Mouse (Mus musculus): ENCODE data around the gene Qtrt1. TPM values are rescaled to one million over a fixed set of nuclear protein-coding genes. Genes with fewer than 3 reads are reported as not detected.

Gene Qtrt1
- polyA plus RNA-seq, 1 experiment, result not detected

DNA sequence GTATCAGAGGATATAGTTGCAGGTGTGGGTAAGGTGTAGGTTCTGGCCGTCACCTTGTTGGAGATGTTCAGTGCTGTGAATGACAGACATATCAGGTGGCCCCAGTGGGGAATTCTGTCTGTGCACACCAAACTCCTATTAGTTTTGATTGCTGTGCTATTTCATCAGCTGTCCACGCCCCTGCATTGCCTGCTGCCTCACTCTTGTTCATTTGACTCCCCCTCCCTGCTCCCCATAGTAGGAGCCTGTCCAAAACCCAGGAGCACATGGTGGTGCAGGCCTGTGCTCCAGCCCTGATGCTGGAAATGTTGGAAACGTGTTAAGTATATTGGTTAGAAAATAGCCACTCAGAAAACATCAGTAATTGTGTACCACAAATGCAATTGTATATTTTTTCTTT, 27.8 kb downstream of the Qtrt1 start:
- H3K4me1 ChIP-seq (ENCODE audit: control insufficient read depth, insufficient read depth, low read length), result peaks cover 49% of the 10 kb centered on the region
- 29% methylated on average over 3 of the region's 3 CpGs for WGBS
- TF ChIP-seq CTCF (IDR thresholded peaks at IDR 0.05; ENCODE audit: insufficient read depth, low read depth, low read length) (no peak), POLR2A (IDR thresholded peaks at IDR 0.05; ENCODE audit: insufficient read depth, low read depth, low read length) (no peak)
- no peak overlapping the region for H3K4me3 ChIP-seq (ENCODE audit: insufficient read depth, low read depth, low read length)
- peak overlapping the region; percentile 65 for H3K27ac ChIP-seq (ENCODE audit: insufficient read depth, low read depth, low read length)

DNA sequence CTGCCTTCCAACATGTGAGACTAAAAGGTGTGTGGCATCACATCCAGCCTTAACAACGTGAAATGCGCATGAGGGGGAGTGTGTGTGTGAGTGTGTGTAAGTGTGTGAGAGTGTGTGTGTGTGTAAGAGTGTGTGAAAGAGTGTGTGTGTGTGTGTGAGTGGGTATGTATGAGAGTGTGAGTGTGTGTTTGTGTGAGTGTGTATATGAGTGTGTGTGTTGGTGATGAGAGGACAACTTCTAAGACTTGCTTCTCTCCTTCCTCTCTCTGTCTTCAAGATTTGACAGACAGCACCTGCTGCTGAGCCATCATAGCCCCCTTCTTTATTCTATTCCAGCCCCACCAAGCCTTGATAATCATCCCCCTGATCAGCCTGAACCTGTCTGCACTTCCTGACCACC, 28.3 kb downstream of the Qtrt1 start:
- H3K4me3 ChIP-seq (ENCODE audit: insufficient read depth, low read depth, low read length), result no peak overlapping the region
- H3K27ac ChIP-seq (ENCODE audit: insufficient read depth, low read depth, low read length), result no peak overlapping the region
- 67% methylated on average over 2 of the region's 2 CpGs for WGBS
- TF ChIP-seq POLR2A (IDR thresholded peaks at IDR 0.05; ENCODE audit: insufficient read depth, low read depth, low read length) (no peak), CTCF (IDR thresholded peaks at IDR 0.05; ENCODE audit: insufficient read depth, low read depth, low read length) (no peak)
- H3K4me1 ChIP-seq (ENCODE audit: control insufficient read depth, insufficient read depth, low read length), result peaks cover 49% of the 10 kb centered on the region

DNA sequence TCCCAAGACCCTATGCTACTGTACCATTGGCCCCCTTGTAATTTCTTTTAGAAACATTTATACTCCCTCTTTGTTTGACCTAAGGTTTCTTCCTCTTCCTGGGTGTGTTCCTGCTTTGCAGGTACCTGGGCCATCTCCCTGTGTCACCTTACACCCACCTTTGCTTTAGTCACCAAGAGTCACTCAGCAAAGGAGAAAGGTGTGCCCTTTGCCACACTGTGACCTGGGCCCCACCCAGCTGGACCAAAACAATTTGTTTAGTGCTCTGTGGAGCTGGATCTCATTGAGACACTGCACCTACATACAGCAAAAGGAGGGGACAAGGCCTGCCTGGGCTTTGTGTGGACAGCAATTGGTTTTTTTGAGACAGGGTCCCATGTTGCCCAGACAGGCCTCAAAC, 28.8 kb downstream of the Qtrt1 start:
- TF ChIP-seq POLR2A (IDR thresholded peaks at IDR 0.05; ENCODE audit: insufficient read depth, low read depth, low read length) (no peak), CTCF (IDR thresholded peaks at IDR 0.05; ENCODE audit: insufficient read depth, low read depth, low read length) (no peak)
- Histone ChIP-seq H3K27ac (ENCODE audit: insufficient read depth, low read depth, low read length) (0 out of 2 replicates have a peak overlapping the region, but pooled peaks have one; percentile 32), H3K4me3 (ENCODE audit: insufficient read depth, low read depth, low read length) (no peak overlapping the region), H3K4me1 (ENCODE audit: control insufficient read depth, insufficient read depth, low read length) (peaks cover 47% of the 10 kb centered on the region)

DNA sequence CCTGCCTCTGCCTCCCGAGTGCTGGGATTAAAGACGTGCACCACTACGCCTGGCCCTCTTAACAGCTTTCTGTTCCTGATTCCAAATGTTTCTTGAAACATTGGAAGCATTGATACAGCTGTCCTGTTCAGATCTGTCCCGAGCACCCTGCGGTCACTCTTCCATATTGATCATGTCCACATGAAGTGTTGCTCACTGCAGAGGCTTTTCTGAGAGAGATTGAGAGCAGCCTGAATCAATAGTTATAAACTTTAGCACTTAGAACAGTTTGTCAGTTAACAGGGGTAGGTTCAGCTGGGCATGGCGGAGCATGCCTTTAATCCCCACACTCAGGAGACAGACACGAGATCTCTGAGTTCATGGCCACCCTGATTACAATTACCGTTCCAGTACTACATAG, 32.2 kb downstream of the Qtrt1 start:
- TF ChIP-seq POLR2A (IDR thresholded peaks at IDR 0.05; ENCODE audit: insufficient read depth, low read depth, low read length), result no peak
- no peak for TF ChIP-seq CTCF (IDR thresholded peaks at IDR 0.05; ENCODE audit: insufficient read depth, low read depth, low read length)
- WGBS, result 94% methylated on average over 8 of the region's 8 CpGs

DNA sequence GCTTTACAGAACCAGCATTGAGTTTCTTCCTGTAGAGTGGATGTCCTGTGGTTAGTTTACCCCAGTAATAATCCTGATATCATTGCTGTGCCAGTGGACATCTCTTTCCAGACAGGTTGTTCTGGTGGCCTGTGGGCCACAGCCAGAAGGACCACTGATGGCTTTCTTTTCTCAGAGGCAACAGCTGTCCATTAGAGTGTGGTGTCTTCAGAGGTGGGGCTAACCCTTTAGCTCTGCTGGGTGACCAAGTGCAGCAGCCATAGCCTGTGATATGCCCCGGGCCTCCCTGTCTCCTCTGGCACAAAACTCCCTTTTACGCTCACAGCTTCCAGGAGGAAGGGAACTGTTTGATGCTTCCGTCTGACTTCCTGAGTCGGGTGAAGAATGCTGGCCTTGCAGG, 32.9 kb downstream of the Qtrt1 start:
- TF ChIP-seq POLR2A (IDR thresholded peaks at IDR 0.05; ENCODE audit: insufficient read depth, low read depth, low read length), result no peak
- no peak for TF ChIP-seq CTCF (IDR thresholded peaks at IDR 0.05; ENCODE audit: insufficient read depth, low read depth, low read length)
- H3K4me3 ChIP-seq (ENCODE audit: insufficient read depth, low read depth, low read length), result no peak overlapping the region
- 86% methylated on average over 4 of the region's 4 CpGs for WGBS
- H3K27ac ChIP-seq (ENCODE audit: insufficient read depth, low read depth, low read length), result no peak overlapping the region
- H3K4me1 ChIP-seq (ENCODE audit: control insufficient read depth, insufficient read depth, low read length), result peaks cover 33% of the 10 kb centered on the region

More for the DNA sequence above, 32.2 kb downstream of the Qtrt1 start:
- Histone ChIP-seq H3K4me3 (ENCODE audit: insufficient read depth, low read depth, low read length) (no peak overlapping the region), H3K27ac (ENCODE audit: insufficient read depth, low read depth, low read length) (no peak overlapping the region), H3K4me1 (ENCODE audit: control insufficient read depth, insufficient read depth, low read length) (peaks cover 34% of the 10 kb centered on the region)

DNA sequence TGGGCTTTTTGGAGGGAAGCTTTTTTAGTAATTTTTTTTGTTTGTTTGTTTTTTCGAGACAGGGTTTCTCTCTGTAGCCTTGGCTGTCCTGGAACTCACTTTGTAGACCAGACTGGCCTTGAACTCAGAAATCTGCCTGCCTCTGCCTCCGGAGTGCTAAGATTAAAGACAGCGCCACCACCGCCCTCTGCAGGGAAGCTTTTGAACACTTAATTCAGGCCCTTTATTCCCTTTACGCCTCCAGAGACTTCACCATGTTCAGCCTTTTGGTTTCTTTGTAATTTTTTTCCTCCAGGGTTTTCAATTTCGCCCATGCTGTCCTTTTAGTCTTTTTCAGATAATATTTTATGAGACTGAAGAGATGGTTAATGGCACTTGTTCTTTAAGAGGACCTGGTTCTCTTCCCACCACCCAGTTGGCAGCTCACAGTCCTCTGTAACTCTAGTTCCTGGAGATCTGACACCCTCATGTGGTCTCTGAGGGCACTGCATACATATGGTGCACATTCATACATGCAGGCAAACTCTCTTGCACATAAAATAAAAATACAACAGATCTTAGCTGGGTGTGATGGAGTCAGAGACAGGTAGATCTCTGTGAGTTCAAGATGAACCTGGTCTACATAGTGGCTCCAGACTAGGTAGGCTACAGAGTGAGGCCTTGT, 33.6 kb downstream of the Qtrt1 start:
- peaks cover 32% of the 10 kb centered on the region for H3K4me1 ChIP-seq (ENCODE audit: control insufficient read depth, insufficient read depth, low read length)
- no peak overlapping the region for H3K27ac ChIP-seq (ENCODE audit: insufficient read depth, low read depth, low read length)
- no peak for TF ChIP-seq CTCF (IDR thresholded peaks at IDR 0.05; ENCODE audit: insufficient read depth, low read depth, low read length)
- no peak for TF ChIP-seq POLR2A (IDR thresholded peaks at IDR 0.05; ENCODE audit: insufficient read depth, low read depth, low read length)
- 94% methylated on average over 6 of the region's 6 CpGs for WGBS
- H3K4me3 ChIP-seq (ENCODE audit: insufficient read depth, low read depth, low read length), result no peak overlapping the region

DNA sequence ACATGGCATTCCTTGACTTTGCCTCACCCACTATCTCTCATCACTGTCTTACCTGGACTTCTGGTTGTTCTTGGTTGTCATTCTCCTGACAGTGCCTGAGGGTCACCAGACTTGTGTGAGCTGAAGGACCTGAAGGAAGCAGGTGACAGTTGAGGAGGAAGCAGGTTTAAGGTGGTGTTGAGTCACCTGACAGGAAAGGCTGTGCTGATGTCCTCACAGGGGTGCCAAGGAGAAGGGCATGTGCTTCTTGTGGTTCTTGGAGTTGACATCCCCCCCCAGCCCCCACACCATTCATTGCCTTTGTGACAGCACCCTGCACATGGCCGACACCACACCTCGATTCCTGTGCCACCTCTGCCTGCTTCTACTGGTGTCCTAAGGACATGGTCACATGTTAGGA, 36.1 kb downstream of the Qtrt1 start:
- H3K4me3 ChIP-seq (ENCODE audit: insufficient read depth, low read depth, low read length), result no peak overlapping the region
- H3K27ac ChIP-seq (ENCODE audit: insufficient read depth, low read depth, low read length), result no peak overlapping the region
- TF ChIP-seq CTCF (IDR thresholded peaks at IDR 0.05; ENCODE audit: insufficient read depth, low read depth, low read length) (no peak), POLR2A (IDR thresholded peaks at IDR 0.05; ENCODE audit: insufficient read depth, low read depth, low read length) (no peak)
- WGBS, result 87% methylated on average over 2 of the region's 2 CpGs
- peaks cover 30% of the 10 kb centered on the region for H3K4me1 ChIP-seq (ENCODE audit: control insufficient read depth, insufficient read depth, low read length)

DNA sequence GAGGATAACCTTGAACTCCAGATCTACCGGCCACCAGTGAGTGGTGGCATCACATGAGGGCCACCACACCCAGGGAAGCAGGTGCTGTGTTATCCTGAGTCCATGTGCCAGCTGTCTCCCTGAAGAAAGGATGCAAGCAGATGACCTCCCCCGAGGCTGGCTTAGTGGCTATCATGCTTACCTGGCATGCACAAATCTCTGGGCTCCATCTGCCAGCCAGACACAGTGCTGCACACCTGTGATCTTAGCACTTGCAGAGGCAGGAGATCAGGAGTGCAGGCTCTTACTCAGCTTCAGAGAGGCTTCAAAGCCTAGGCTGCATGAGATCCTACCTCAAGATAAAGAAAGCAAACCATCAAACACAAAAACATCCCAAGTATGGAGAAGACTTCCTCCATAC, 38.1 kb downstream of the Qtrt1 start:
- no peak overlapping the region for H3K27ac ChIP-seq (ENCODE audit: insufficient read depth, low read depth, low read length)
- 86% methylated on average over 2 of the region's 2 CpGs for WGBS
- no peak for TF ChIP-seq POLR2A (IDR thresholded peaks at IDR 0.05; ENCODE audit: insufficient read depth, low read depth, low read length)
- no peak for TF ChIP-seq CTCF (IDR thresholded peaks at IDR 0.05; ENCODE audit: insufficient read depth, low read depth, low read length)

DNA sequence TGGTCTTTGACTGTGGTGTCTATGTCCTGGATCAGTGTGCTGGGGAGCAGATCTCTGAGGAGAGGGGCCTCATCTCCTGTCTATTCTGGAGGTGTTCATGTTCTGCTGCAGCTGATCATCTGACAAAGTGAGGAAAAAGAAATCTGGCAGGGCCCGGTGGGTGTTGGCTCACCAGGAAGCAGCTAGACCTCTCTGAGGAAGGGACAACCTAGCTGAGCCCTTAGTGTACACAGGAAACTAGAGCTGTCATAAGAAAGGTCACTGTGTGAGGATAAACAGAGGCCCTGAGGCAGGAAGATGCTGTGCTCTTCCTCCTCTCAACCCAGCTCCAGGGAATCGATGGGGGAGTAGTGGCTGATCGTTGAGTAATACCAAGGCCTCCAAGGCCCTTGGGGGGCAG, 38.6 kb downstream of the Qtrt1 start:
- H3K27ac ChIP-seq (ENCODE audit: insufficient read depth, low read depth, low read length), result no peak overlapping the region; the same call in 1 of the 2 replicates
- peaks cover 38% of the 10 kb centered on the region for H3K4me1 ChIP-seq (ENCODE audit: control insufficient read depth, insufficient read depth, low read length)
- H3K4me3 ChIP-seq (ENCODE audit: insufficient read depth, low read depth, low read length), result no peak overlapping the region
- TF ChIP-seq CTCF (IDR thresholded peaks at IDR 0.05; ENCODE audit: insufficient read depth, low read depth, low read length) (no peak), POLR2A (IDR thresholded peaks at IDR 0.05; ENCODE audit: insufficient read depth, low read depth, low read length) (no peak)
- WGBS, result 69% methylated on average over 3 of the region's 3 CpGs

More for the DNA sequence above, 38.1 kb downstream of the Qtrt1 start:
- Histone ChIP-seq H3K4me1 (ENCODE audit: control insufficient read depth, insufficient read depth, low read length) (peaks cover 34% of the 10 kb centered on the region), H3K4me3 (ENCODE audit: insufficient read depth, low read depth, low read length) (no peak overlapping the region)
